Mouse (Mus musculus): ENCODE measurements around the gene Fcho2. TPM values are rescaled to one million over a fixed set of nuclear protein-coding genes. Genes with fewer than 3 reads are reported as not detected.

Gene Fcho2
- total RNA-seq, 2 experiments from 2014 or later: 165 to 189 TPM

DNA sequence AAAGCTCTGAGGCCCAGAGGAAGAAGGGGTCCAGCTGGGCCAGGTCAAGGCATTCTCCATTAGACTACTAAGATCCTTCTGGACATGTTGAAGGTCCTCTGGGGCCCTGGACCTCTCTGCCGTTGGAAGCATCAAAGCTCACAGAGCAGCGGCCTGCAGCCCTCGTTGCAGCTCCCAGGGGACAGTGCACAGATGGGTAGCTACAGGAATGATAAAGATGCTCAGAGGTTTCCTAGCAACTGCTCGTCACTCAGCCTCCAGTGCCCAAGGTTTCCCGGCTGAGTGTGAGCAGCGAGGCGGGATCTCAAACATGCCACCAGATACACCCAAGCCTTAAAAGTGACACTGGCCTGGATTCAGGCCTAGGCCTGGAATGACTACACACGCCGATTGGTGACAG, 127.3 kb downstream of the Fcho2 start:
- no peak for ATAC-seq (replicated peaks; ENCODE audit: low FRiP score, poor library complexity, severe bottlenecking)

DNA sequence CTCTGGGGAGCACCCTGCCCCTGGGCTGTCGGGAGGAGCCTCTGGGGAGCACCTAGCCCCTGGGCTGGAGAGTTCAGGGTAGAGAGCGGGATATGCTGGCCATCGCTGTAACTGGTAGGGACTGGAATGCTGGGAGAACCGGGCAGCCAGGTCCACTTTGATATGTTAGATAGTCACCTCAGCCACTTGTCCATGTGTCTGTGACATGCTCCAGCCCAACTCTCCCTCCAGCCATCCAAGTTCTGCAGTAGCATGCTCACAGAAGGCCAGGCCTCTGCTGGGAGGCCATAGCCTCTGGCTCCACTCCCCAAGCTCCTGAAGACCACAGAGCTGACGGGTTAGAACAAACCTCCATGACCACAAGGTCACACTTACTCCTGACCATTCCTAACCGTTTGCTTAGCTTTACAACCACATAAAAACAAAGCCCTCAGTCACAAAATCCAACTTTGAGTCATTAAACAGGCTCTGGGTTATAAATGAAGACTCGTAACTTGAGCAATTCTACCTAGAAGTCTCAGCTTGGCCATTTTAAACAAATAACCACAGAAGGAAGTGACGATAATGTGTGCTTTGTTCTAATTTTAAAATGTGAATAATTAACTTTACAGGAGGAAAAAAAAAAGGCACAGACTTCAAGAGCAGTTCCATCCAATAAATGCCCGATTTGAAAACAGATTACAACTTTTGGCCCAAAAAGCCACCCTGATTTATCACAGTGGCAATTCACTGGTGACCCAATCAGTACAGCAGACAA, 130.9 kb downstream of the Fcho2 start:
- no peak for ATAC-seq (replicated peaks; ENCODE audit: low FRiP score, poor library complexity, severe bottlenecking)

DNA sequence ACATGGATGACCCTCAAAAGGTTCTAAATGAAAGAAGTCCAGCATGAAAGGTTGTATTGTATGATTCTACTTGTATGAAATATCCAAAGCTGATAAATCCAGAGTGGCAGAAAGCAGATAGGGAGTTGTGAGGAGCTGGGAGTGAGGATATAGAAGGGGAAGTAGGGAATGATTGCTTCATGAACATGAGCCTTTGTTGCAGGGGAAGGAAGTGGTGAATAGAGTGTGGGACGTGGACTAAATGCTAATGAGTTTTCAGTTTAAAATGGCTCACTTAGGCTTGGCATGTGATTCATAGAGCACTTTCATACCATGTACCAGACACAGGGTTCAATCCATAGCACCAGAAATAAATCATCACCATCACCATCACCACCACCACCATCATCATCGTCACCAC, 131.8 kb downstream of the Fcho2 start:
- ATAC-seq (replicated peaks; ENCODE audit: low FRiP score, poor library complexity, severe bottlenecking): no peak

DNA sequence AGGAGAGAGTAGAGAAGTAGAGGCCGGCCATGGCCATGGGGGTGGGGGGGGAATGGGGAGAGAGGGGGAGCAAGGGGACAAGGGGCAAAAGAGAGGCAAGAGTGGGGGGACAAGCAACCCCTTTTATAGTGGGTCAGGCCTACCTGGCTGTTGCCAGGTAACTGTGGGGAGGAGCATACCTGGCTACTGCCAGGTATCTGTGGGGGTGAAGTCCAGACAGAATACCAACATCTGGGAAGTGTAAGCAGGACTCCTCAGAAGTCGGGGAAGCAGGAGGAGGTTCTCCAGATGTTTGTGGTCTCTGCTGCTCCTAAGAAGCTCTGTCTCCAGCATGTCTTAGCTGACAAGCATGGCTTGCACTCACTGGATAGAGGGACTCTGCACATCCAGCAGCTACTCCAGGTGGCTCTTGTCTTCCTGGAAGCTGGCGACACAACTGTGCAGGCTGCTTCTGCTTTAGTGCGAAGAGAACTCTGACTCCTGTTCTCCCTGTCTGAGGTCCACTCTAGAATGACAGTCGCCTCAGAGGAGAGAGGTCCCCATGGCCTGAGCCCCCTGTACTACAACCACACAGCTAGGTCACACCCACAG, 134.7 kb downstream of the Fcho2 start:
- no peak for ATAC-seq (replicated peaks; ENCODE audit: low FRiP score, poor library complexity, severe bottlenecking)

DNA sequence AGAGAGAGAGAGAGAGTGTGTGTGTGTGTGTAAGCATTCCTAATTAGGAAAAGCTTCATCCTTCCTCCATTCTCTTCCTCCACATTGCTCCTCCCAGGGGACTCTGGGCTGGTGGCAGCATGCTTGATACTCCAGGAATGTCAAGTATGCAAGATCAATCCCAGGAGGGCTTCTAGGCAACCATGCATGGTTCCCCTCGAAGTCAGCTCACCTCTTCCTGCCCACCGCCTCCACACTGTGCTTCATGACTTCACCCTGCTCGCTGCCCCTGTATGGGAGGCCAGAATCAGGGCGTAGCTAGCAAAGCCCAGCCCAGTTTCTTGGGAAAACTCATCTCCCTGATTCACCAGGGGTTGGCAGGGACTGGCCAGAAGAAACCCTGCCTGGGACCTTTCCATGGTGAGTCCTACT, 135.6 kb downstream of the Fcho2 start:
- no peak for ATAC-seq (replicated peaks; ENCODE audit: low FRiP score, poor library complexity, severe bottlenecking)

DNA sequence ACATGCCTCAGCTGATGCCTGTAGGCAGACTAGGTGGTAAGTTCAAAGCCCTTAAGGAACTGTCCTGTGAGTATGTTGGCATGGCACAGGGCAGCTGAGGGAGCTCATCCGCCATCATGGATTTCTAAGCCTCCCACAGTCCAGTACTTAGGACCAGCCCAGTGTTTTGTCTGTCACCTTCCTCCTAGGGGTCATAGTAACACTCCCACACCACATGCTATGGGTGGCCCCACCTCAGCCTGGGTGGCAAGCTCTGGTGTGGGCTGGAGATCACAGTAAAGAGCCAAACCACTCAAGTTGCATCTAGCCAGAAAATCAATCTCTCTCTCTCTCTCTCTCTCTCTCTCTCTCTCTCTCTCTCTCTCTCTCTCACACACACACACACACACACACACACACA, 136.0 kb downstream of the Fcho2 start:
- ATAC-seq (replicated peaks; ENCODE audit: low FRiP score, poor library complexity, severe bottlenecking): no peak

DNA sequence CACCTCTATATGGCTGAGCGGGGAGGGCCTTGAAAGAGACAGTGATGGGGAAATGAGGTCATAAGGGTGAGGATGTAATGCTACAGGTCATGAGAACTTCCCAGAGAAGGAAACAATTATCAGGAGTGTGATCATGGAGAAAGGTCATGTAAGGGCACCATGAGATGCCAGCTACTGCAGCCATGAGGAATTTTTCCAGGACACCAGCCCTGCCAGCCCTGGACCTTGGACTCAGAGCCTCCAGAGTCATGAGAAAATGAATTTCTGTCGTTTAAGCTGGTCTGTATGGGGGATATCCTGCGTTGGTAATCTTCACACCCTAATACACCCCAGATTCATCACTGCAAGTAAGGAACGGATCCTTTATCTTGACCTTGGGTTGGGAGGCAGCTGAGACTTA, 141.3 kb downstream of the Fcho2 start:
- ATAC-seq (replicated peaks; ENCODE audit: low FRiP score, poor library complexity, severe bottlenecking): no peak

Other genes with a start within 250 kb of the Fcho2 start
- gene Tmem174, start 178.0 kb downstream of the Fcho2 start, total RNA-seq (2015; ENCODE audit: low replicate concordance): not detected in 2 replicates
- gene Tmem174, start 178.0 kb downstream of the Fcho2 start, total RNA-seq (2017; ENCODE audit: low replicate concordance): not detected in 2 replicates
- not detected in 2 replicates for gene Tmem171, start 120.6 kb downstream of the Fcho2 start, total RNA-seq (2015; ENCODE audit: low replicate concordance)
- gene Tmem171, start 120.6 kb downstream of the Fcho2 start, total RNA-seq (2017; ENCODE audit: low replicate concordance): not detected in 2 replicates
- 45.3 and 46.9 TPM in 2 replicates for gene Tnpo1, start 110.9 kb upstream of the Fcho2 start, total RNA-seq (2015; ENCODE audit: low replicate concordance)
- gene Tnpo1, start 110.9 kb upstream of the Fcho2 start, total RNA-seq (2017; ENCODE audit: low replicate concordance): 33.6 and 38.2 TPM in 2 replicates
- gene 1700024P04Rik, start 169.1 kb upstream of the Fcho2 start, total RNA-seq (2015; ENCODE audit: low replicate concordance): not detected in 2 replicates
- gene 1700024P04Rik, start 169.1 kb upstream of the Fcho2 start, total RNA-seq (2017; ENCODE audit: low replicate concordance): not detected in 2 replicates